Mouse (Mus musculus) neural tube, embryonic 11.5 days (tissue): Measurements from ENCODE around the gene Sox2. TPM values are rescaled to one million over a fixed set of nuclear protein-coding genes. Genes with fewer than 3 reads are reported as not detected.

Experiments used
- ATAC-seq: fragments of 200-750 bp; cut with Nextera tagmentation; 2 replicates; pipeline ENCODE4 v1.8.0; 2017; ENCODE audit warnings: moderate number of reproducible peaks, mild to moderate bottlenecking, moderate TSS enrichment, moderate library complexity; ENCODE audit not compliant: insufficient read depth, low FRiP score, low TSS enrichment
- DNase-seq: peaks from one replicate; pipeline ENCODE4 v3.0.0-alpha.2; 2015; ENCODE audit warnings: low spot score
- H3K27ac ChIP-seq: fragments of 300-500 bp; sonication (generic); 2 replicates; pipeline ENCODE4 v1.5.1; 2014; ENCODE audit warnings: low read depth, mild to moderate bottlenecking, low read length
- H3K27me3 ChIP-seq: fragments of 300-500 bp; sonication (generic); 2 replicates; pipeline ENCODE4 v1.6.1; 2014; ENCODE audit warnings: mild to moderate bottlenecking, low read length, mixed read lengths; ENCODE audit not compliant: control insufficient read depth, insufficient read depth
- H3K36me3 ChIP-seq: fragments of 300-500 bp; sonication (generic); 2 replicates; pipeline ENCODE4 v1.6.1; 2014; ENCODE audit warnings: mild to moderate bottlenecking, low read length, moderate library complexity, mixed read lengths; ENCODE audit not compliant: control insufficient read depth, insufficient read depth
- H3K4me1 ChIP-seq: fragments of 300-500 bp; sonication (generic); 2 replicates; pipeline ENCODE4 v1.6.1; 2014; ENCODE audit warnings: low read length, mixed read lengths; ENCODE audit not compliant: control insufficient read depth, insufficient read depth
- H3K4me2 ChIP-seq: fragments of 300-500 bp; sonication (generic); 2 replicates; pipeline ENCODE4 v1.6.1; 2014; ENCODE audit warnings: low read depth, mild to moderate bottlenecking, moderate library complexity
- H3K4me3 ChIP-seq: fragments of 300-500 bp; sonication (generic); 2 replicates; pipeline ENCODE4 v1.5.1; 2014; ENCODE audit warnings: low read depth, low read length
- H3K9ac ChIP-seq: fragments of 300-500 bp; sonication (generic); 2 replicates; pipeline ENCODE4 v1.6.1; 2014; ENCODE audit warnings: mild to moderate bottlenecking, low read length
- H3K9me3 ChIP-seq: fragments of 300-500 bp; sonication (generic); 2 replicates; pipeline ENCODE4 v1.6.1; 2016; ENCODE audit warnings: low read length; ENCODE audit not compliant: control insufficient read depth
- WGBS: fragments of 180-500 bp; shearing (Covaris S2); extraction: QIAGEN DNeasy Blood & Tissue Kit; methylation state at CpG from one replicate; pipeline ENCODE4 v1.1.7; 2014; 5-methylcytosine and 5-hydroxymethylcytosine counted together
- polyA plus RNA-seq: library from polyadenylated mRNA; unstranded; fragments of >200 nt; fragmentation: Nextera tagmentation; extraction: Ambion mirVana; gene quantifications from 2 replicates; pipeline ENCODE4 v1.2.1, GENCODE M21; 2014

Gene Sox2
- polyA plus RNA-seq = 32.5 and 36.8 TPM in 2 replicates

DNA sequence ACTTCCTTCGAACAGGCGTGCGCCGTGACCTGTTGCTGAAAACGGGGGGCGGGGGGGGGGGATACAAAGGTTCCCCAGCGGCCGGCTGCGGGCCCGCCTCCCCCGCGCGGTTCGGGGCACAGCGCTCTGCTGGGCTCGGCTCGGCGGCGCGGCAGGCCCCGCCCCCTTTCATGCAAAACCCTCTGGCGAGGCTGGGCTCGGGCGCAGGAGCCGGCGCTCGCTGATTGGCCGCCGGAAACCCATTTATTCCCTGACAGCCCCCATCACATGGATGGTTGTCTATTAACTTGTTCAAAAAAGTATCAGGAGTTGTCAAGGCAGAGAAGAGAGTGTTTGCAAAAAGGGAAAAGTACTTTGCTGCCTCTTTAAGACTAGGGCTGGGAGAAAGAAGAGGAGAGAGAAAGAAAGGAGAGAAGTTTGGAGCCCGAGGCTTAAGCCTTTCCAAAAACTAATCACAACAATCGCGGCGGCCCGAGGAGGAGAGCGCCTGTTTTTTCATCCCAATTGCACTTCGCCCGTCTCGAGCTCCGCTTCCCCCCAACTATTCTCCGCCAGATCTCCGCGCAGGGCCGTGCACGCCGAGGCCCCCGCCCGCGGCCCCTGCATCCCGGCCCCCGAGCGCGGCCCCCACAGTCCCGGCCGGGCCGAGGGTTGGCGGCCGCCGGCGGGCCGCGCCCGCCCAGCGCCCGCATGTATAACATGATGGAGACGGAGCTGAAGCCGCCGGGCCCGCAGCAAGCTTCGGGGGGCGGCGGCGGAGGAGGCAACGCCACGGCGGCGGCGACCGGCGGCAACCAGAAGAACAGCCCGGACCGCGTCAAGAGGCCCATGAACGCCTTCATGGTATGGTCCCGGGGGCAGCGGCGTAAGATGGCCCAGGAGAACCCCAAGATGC is at the start of gene Sox2:
TSS of gene Sox2 (plus strand) at position 680 of the 895 bp plus-strand sequence.
- Histone ChIP-seq H3K9me3 (no peaks in the 10 kb centered on the region), H3K4me2 (peak within 1 kb of the TSS; percentile 81), H3K4me1 (peaks cover 7% of the 10 kb centered on the region), H3K9ac (peak within 1 kb of the TSS; percentile 97), H3K4me3 (peak within 1 kb of the TSS; percentile 84), H3K27me3 (peaks cover 26% of the 10 kb centered on the region), H3K27ac (peak within 1 kb of the TSS; percentile 99), H3K36me3 (no peaks in the 10 kb centered on the region)
- ATAC-seq (peak; percentile 80), DNase-seq (peak; percentile 94)
- WGBS = under 1% methylated on average over 76 of the region's 86 CpGs

DNA sequence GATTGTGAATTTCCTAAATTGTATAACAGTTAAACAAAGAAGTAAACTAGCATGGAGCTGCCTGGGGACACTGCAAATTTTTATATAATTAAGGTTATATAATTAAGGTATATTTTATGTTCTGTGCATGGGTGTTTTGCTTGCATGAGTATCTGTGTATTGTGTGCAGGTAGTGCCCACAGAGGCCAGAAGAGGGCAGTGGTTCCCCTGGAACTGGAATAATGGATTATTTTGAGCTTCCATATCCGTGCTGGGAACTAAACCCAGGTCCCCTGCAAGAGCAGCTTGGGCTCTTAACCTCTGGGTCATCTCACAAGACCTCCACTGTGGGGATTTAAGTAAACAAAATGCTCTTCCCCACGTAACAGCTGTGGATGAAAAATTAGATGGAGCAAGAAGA is 49.1 kb upstream of the Sox2 start:
- Histone ChIP-seq H3K27ac (no peak overlapping the region), H3K4me1 (no peaks in the 10 kb centered on the region), H3K9me3 (no peaks in the 10 kb centered on the region), H3K4me3 (no peak overlapping the region), H3K9ac (no peak overlapping the region), H3K27me3 (no peaks in the 10 kb centered on the region), H3K4me2 (no peak overlapping the region), H3K36me3 (no peaks in the 10 kb centered on the region)
- WGBS = 87% methylated on average over 2 of the region's 2 CpGs
- DNase-seq (no peak), ATAC-seq (no peak)

DNA sequence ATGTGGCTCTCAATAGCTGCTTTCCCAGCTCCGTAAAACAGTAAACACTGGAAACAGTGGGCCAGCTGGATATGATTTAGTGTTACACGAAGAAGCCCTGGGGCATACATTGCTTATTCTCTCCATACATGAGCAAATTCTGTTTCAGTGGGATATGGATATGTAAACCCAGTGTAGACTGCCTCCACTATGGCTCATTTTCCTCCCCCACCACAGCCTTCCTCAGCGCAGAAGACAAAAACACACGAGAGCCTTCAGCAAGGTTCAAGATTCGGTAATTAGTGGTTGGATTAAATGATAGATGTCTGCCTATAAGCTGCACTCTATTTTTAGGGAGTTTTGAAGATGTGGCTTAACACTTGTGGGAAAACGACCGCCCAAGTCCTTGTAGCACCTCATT is 36.1 kb upstream of the Sox2 start:
- DNase-seq (no peak), ATAC-seq (no peak)
- no peaks in the 10 kb centered on the region for H3K4me1 ChIP-seq
- H3K27me3 ChIP-seq = no peaks in the 10 kb centered on the region
- no peak overlapping the region for H3K4me3 ChIP-seq
- no peak overlapping the region for H3K9ac ChIP-seq
- no peaks in the 10 kb centered on the region for H3K9me3 ChIP-seq
- no peaks in the 10 kb centered on the region for H3K36me3 ChIP-seq
- 90% methylated on average over 7 of the region's 7 CpGs for WGBS
- no peak overlapping the region for H3K27ac ChIP-seq
- H3K4me2 ChIP-seq = no peak overlapping the region

DNA sequence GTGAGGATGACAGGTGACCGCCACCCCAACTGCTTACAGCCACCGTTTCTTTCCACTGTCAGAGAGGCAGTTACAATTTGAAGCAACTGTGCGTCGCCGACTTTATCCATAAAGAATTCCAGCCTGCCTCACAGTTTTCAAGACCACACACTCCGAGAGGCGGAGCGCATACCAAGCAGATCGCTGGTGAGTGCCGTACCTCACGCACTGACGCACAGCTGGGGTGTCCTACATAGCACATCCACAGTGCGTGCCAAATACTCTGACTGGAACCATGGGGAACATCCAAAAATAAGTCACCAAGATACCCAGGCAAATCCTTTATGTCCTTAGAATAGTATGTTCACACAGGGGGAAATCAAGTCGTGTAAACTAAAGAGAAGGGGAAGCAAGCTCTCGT is 34.7 kb upstream of the Sox2 start:
- no peaks in the 10 kb centered on the region for H3K9me3 ChIP-seq
- no peak overlapping the region for H3K27ac ChIP-seq
- 78% methylated on average over 15 of the region's 15 CpGs for WGBS
- no peak for ATAC-seq
- no peaks in the 10 kb centered on the region for H3K27me3 ChIP-seq
- no peak overlapping the region for H3K4me2 ChIP-seq
- H3K4me3 ChIP-seq = no peak overlapping the region
- H3K9ac ChIP-seq = no peak overlapping the region
- no peaks in the 10 kb centered on the region for H3K36me3 ChIP-seq
- DNase-seq = peak; percentile 16
- H3K4me1 ChIP-seq = no peaks in the 10 kb centered on the region

DNA sequence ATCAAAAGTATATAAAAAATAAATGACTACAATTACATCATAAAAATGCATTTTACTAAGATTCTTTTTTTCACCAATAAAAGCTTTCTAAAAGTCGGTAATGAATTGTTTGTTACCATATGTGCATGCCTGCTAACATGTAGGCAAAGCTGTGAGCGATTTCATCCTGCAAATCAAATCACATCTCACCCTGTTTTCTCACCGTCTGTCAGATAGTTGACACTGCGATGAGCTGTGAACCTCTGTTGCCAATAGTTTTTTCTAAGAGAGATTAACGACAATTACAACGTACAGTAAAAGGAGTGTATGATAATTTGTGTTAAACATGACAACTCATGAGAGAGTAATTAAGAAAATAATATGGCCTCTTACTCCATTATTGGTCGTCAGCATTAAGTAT is 31.3 kb upstream of the Sox2 start:
- DNase-seq (no peak), ATAC-seq (no peak)
- Histone ChIP-seq H3K4me2 (no peak overlapping the region), H3K36me3 (no peaks in the 10 kb centered on the region), H3K9ac (no peak overlapping the region), H3K27ac (no peak overlapping the region), H3K9me3 (no peaks in the 10 kb centered on the region), H3K4me3 (no peak overlapping the region), H3K4me1 (no peaks in the 10 kb centered on the region), H3K27me3 (no peaks in the 10 kb centered on the region)
- 87% methylated on average over 7 of the region's 7 CpGs for WGBS

DNA sequence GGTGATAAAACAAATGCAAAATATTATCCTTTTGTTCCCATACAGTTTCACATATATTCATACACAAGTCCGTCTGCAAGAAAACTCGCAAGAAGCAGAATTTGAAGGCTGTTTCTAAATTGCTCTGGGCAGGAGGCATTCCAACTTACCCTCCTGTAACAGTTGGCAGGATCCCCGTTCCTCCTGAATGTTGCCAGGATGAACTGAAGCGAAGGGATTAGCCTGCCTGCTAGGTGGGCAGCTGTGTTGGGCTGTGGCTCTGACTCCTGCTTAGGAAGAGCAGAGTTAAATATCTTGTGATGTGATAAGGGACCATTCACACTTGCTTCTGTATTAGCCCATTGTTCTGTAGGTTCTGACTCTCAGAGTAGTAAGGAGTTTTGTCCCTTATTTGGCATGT is 30.1 kb upstream of the Sox2 start:
- ATAC-seq = no peak
- Histone ChIP-seq H3K36me3 (no peaks in the 10 kb centered on the region), H3K27ac (no peak overlapping the region), H3K9me3 (no peaks in the 10 kb centered on the region), H3K27me3 (no peaks in the 10 kb centered on the region), H3K4me3 (no peak overlapping the region), H3K4me1 (no peaks in the 10 kb centered on the region), H3K4me2 (no peak overlapping the region), H3K9ac (no peak overlapping the region)
- 86% methylated on average over 4 of the region's 4 CpGs for WGBS
- no peak for DNase-seq

DNA sequence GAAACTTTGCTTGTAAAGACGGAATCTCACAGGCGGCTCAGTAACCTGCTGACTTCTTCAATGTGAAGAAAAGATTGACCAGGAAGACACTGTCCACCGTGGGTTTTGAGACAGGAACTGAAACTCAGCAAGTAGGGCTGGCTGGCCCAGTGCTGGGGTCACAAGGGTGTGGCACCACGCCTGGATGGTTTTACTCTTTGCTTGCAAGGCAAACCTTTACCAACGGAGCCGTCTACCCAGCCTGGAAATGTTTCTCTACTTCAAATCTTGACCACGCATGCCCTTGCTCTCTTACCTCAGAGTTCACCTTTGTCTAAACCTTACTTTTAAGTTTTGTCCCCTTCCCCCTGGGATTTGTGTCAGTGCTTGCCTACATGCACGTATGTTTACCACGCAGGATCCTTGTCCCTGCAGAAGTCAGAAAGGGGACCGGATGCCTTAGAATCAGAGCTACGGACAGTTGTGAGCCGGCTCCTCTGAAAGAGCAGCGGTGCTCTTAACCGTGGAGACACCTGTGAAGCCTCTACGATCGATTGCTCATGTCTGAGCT is 25.4 kb upstream of the Sox2 start:
- Histone ChIP-seq H3K27me3 (no peaks in the 10 kb centered on the region), H3K27ac (no peak overlapping the region), H3K36me3 (no peaks in the 10 kb centered on the region), H3K4me3 (no peak overlapping the region), H3K9ac (no peak overlapping the region), H3K4me1 (no peaks in the 10 kb centered on the region), H3K9me3 (no peaks in the 10 kb centered on the region), H3K4me2 (no peak overlapping the region)
- WGBS = 91% methylated on average over 16 of the region's 16 CpGs
- DNase-seq (no peak), ATAC-seq (no peak)

DNA sequence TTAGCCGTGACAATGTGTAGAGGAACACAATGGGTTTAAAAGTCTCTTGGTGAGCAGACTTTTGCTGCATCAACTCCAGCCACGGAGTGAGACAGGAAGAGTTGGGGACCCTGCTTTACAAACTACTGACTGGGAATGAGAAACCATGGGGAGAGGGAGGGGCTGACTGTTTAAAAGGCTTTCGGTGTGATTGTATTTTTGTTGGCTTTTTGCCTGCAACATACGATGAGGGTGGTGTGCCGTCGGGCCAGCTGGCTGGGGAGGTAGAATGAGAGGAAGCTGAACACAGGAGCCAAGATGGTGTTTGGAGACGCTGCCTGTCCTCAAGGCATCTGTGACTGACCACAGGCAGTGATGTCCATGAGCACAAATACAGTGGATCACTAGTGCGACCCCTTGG is 23.7 kb upstream of the Sox2 start:
- Histone ChIP-seq H3K4me1 (no peaks in the 10 kb centered on the region), H3K9ac (no peak overlapping the region), H3K36me3 (no peaks in the 10 kb centered on the region), H3K27me3 (no peaks in the 10 kb centered on the region), H3K4me2 (no peak overlapping the region), H3K27ac (no peak overlapping the region), H3K9me3 (no peaks in the 10 kb centered on the region), H3K4me3 (no peak overlapping the region)
- DNase-seq = no peak
- WGBS = 80% methylated on average over 8 of the region's 8 CpGs
- no peak for ATAC-seq

DNA sequence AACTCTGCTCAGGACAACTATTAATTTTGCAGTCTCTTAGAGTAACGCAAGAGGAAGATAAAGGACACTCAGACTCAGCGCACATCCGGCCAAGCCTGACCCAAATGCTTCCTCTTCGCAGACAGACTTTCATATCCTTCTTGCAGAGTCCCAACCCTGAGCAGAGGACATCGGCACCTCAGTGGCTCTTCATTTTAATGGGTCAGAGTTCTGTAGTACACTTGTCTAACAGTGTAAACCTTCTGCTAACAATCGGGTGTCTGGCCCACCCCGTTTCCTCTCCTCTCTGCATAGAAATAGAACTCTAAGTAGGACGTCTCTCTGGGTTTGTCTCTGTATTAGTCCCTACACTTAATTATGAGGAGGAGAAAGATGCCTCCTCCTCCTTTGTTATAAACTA is 20.2 kb upstream of the Sox2 start:
- 69% methylated on average over 8 of the region's 8 CpGs for WGBS
- Histone ChIP-seq H3K27me3 (no peaks in the 10 kb centered on the region), H3K4me2 (no peak overlapping the region), H3K4me3 (no peak overlapping the region), H3K4me1 (no peaks in the 10 kb centered on the region), H3K9me3 (no peaks in the 10 kb centered on the region), H3K36me3 (no peaks in the 10 kb centered on the region), H3K27ac (no peak overlapping the region), H3K9ac (no peak overlapping the region)
- ATAC-seq = no peak
- DNase-seq = no peak
